Mouse (Mus musculus) lung, adult 10 weeks (tissue): ENCODE results near the gene Elavl3. TPM values are rescaled to one million over a fixed set of nuclear protein-coding genes. Genes with fewer than 3 reads are reported as not detected.

Source experiments
- polyA plus RNA-seq: library from polyadenylated mRNA; stranded (reverse); fragments of 350-450 nt; fragmentation: Illumina TruSeq; extraction: RNeasy Lipid Tissue Mini Kit (QIAGEN cat#74804); gene quantifications from one replicate; pipeline ENCODE4 v1.2.3, GENCODE M21; 2014; ENCODE audit warnings: low read depth, low replicate concordance; ENCODE audit not compliant: insufficient read depth

The Elavl3 gene
- polyA plus RNA-seq = not detected

DNA sequence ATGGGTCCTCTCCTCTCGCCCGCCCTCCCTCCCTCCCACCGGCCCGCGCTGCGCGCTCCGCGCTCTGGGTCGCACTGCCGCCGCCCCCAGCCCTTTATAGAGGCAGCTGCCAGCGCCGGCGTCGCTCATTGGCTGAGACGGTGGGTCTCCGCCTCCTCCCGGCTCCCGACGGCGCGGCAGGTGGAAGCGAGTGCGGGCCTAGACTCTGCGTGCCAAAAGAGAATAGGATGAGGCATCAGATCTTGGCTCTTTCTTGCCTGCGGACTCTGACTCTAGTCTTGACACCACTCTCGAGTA lies at the start of gene Elavl3:
TSS of gene Elavl3 (minus strand) at position 66 of the 297 bp plus-strand sequence.

DNA sequence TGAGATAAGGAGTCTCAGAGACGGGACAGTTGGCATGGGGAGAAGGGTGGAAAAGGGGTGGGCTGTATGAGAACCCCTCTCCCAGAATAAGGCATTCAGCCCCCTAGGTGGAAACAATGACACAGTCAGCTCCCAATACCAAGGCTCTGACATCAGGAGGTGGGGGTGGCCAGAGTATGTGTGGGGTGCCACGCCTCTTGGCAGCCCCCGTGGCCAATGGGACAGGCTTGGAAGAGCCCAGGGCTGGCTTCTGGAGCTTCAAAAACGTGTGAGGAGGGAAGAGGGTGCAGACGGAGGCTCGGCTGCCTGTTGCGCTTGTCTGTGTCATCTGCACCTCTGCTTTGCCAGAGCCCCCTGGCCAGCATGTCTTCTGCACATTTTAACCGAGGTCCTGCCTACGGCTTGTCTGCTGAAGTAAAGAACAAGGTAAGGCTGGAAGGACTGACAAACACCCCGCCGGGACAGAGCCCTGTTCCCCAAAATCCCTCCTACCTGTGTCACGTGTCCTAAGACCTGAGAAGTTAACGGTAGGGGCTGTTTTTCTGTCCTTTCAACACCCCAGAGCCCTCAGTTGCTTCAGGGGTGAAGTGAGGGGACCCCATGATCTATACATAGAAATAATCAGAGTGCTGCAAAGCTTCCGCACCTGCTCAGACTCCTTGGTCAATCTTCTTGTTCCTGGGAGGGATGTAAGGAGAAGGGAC lies 47.3 kb upstream of the Elavl3 start, which contains the start of gene Cnn1:
TSS of gene Cnn1 (plus strand) at position 224 of the 704 bp plus-strand sequence.

DNA sequence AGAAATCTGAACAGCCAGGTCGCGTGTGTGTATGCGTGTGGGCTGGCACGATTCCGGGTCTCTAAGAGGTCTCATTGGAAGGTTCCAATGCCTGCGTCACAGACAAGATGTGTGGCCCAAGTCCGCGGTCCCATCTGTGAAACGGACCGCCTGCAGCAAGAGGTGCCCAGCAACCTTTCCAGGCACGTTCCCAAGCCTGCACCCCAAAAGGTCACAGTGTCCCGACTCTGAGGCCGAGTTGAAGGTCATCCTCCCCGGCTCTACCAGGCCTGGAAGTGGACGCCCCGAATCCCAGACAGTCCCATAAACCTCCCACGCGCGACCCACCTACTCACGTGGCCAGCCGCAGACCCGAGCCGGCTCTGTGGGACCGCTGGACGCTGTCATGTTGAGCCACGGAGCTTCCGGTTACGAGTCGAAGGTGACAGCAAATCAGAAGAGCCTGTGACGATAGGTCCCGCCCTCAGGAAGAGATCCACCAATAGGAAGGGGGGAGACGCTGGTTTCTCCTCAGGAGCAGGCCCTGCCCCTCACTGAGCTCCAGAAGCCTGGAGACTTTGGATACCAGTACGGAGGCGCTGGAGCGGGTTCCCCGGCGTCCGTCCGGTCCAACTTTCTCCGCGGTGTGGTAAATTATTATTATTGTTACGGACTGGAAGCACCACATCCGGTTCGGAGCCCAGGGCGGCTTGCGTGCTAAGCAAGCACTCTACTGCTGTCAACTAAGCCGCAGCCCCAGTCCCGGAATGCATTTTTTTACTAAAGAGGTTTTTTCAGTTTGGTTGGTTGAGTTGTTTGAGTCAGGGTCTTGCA lies 33.4 kb upstream of the Elavl3 start, which contains the start of gene Ecsit:
TSS of gene Ecsit (minus strand) at position 417 of the 813 bp plus-strand sequence.

DNA sequence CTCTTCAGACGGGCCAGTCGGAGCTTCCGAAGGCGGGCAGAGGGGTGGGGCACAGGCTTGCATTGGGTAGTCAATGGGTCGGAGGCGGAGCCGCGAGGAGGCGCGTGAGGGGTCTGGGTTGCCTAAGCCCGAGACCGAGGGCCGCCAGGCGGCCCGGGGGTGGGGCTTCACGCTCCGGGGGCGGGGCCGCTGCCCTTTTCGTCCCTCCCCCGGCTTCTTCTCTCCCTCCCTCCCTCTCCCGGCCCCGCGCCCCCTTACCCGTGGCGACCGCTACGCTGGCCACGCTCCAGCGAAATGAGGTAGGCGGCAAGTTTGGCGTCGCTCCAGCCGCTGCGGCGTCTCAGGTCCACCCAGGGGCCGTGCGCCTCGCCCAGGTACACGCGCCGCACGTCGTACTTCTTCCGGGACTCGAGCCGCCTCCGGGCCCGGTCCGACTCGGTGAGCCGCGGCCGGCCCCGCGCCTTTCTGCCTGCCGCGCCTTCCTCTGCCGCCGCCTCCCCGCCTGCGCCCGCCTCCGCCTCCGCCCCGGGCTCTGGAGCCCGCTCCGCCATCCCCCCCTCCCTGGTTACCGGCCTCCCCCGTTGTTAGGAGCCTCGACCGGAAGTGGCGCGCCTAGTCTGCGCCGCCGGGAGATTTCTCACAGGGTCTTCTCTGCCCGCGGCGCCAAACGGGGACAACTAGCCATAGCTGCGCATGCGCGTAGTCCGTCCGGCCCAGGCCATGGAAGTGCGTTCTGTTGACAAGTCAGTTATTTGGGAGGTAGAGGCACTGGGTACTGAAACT lies 19.2 kb upstream of the Elavl3 start, which contains the start of the genes Gm49318 and Zfp653:
TSS of gene Gm49318 (minus strand) at position 469 of the 783 bp plus-strand sequence.
TSS of gene Zfp653 (minus strand) at position 586 of the 783 bp plus-strand sequence.

DNA sequence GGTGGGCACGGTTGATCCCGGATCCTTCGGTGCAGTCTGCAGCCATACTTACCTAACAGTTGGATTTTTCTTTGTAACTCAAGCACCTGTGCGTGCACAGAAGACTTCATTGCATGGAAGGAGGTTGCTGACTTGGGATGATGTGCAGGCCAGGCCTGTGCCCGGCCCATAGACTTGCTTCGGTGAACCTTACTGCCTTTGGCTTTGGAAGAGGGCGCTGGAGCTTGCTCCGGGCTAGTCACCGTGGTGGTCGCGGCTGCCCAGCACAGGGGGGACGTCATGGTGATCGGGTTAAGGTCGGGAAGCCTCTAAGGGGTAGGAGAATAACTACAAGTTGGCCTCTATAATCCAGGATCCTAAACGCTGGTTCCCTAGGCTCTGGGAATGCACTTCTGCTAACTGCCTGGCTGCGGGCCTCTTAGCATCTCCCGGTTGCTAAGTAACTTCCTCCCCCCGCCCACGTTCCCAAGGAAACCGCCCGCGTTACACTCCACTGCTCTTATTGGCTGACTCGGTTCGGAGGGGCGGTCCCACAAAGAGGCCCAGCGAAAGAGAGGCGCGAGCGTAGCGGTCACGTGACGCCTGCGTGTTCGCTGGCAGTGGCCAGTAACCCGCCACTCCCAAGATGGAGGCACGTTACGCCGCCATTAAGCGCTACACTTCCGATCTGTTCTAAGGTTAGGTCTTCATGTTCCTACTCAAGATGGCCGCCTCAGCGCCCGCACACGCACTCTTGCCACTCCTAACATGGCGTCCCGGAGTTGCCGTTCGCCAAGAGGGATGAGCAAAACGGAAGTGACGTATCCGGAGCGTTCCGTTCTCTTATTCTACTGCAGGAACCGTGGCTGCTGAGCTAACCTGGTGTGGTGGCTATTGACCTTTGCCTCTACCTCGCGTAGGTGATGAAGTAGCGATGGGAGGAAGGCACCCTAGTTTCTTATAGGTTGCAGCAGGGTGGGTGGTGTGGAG lies 49.3 kb downstream of the Elavl3 start, which contains the start of the genes Ccdc151 and Prkcsh:
TSS of gene Ccdc151 (minus strand) at position 441 of the 969 bp plus-strand sequence.
TSS of gene Prkcsh (plus strand) at position 613 of the 969 bp plus-strand sequence.

DNA sequence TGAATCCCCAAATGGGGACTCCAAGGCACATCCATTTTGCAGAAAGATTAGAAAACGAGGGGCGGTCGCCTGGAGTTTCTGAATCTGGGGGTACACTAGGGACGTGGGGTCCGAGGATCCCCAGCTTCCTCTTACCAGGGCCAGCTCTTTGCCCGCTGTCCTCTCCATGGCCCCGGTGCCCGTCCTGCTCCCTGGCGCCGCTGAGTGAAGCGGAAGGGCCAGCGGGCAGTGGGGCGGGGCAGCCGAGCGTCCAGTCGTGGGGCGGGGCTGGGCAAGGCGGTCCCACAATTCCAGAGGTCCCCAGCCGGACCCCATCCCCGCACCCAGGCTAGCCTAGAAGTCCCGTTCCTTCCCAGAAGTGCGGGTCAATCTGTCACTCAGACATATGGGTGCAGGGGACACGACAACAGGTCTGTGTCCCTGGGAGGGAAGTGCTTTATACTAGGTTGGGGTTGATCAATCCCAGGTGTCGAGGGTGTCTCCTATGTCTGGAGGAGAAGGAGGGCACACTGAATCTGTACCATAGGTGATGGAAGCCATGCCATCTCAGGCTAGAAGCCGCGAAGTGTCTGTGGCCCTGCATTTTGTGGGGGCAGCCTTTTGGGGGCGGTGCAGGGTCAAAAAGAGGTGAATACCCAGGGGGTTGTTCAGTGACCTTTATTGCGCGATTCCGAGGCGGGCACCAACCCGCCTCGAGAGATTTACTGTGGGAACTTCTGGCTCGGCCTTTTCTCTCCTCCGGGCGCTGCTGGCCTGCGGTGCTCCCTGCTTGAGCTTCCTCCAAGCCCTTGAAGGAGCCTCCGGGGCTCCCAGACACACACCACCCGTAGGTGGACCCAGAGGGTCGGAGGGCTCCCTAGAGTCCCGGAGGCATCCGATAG lies 62.4 kb downstream of the Elavl3 start, which contains the start of gene Rgl3:
TSS of gene Rgl3 (minus strand) at position 217 of the 881 bp plus-strand sequence.

Other genes starting within 250 kb of the Elavl3 start
- 3.8 TPM for gene Angptl8, start 216.5 kb downstream of the Elavl3 start, polyA plus RNA-seq
- gene Dock6, start 199.4 kb downstream of the Elavl3 start, polyA plus RNA-seq = 47.0 TPM
- 24.0 TPM for gene Rab3d, start 133.8 kb downstream of the Elavl3 start, polyA plus RNA-seq
- gene Ccdc159, start 124.6 kb downstream of the Elavl3 start, polyA plus RNA-seq = 2.1 TPM
- 159 TPM for gene Tmem205, start 124.5 kb downstream of the Elavl3 start, polyA plus RNA-seq
- 2.7 TPM for gene Plppr2, start 115.0 kb downstream of the Elavl3 start, polyA plus RNA-seq
- gene Swsap1, start 96.3 kb downstream of the Elavl3 start, polyA plus RNA-seq = 10.0 TPM
- gene Epor, start 88.5 kb downstream of the Elavl3 start, polyA plus RNA-seq = 2.8 TPM
- gene Rgl3, start 62.6 kb downstream of the Elavl3 start, polyA plus RNA-seq = 5.4 TPM
- gene Ccdc151, start 49.4 kb downstream of the Elavl3 start, polyA plus RNA-seq = 3.5 TPM
- gene Prkcsh, start 49.2 kb downstream of the Elavl3 start, polyA plus RNA-seq = 49.2 TPM
- gene Gm49318, start 19.2 kb upstream of the Elavl3 start, polyA plus RNA-seq = not detected
- gene Zfp653, start 19.4 kb upstream of the Elavl3 start, polyA plus RNA-seq = 6.4 TPM
- 15.6 TPM for gene Ecsit, start 33.4 kb upstream of the Elavl3 start, polyA plus RNA-seq
- gene Cnn1, start 47.2 kb upstream of the Elavl3 start, polyA plus RNA-seq = 75.9 TPM
- gene Elof1, start 65.1 kb upstream of the Elavl3 start, polyA plus RNA-seq = 186 TPM
- 33.7 TPM for gene Acp5, start 83.7 kb upstream of the Elavl3 start, polyA plus RNA-seq
- 54.3 TPM for gene Pigyl, start 104.8 kb upstream of the Elavl3 start, polyA plus RNA-seq
- 0.56 TPM for gene Zfp872, start 136.1 kb upstream of the Elavl3 start, polyA plus RNA-seq
- gene Zfp809, start 173.7 kb upstream of the Elavl3 start, polyA plus RNA-seq = 13.0 TPM
- gene Zfp599, start 207.9 kb upstream of the Elavl3 start, polyA plus RNA-seq = 0.14 TPM